Mouse (Mus musculus): ENCODE data around the gene Cyp2c23.

GRCm38 (mm10) chr19:44069914-44070232, 40.9 kb upstream of the Cyp2c23 start:
- TF ChIP-seq CTCF (IDR thresholded peaks at IDR 0.05) = no peak
- TF ChIP-seq EP300 (IDR thresholded peaks at IDR 0.05) = no peak

All from lung, postnatal 0 days (tissue).